Mouse (Mus musculus) embryonic facial prominence, embryonic 15.5 days (tissue): Measurements from ENCODE around the gene Gm1140. TPM values are rescaled to one million over a fixed set of nuclear protein-coding genes. Genes with fewer than 3 reads are reported as not detected.
"Not testable (repeated sequence)": the region's sequence is repeated elsewhere in the genome, so short reads cannot be mapped to it uniquely, and the experiment has no call there.

Source experiments
- ATAC-seq: fragments of 200-750 bp; cut with Nextera tagmentation; 2 replicates; pipeline ENCODE4 v1.8.0; 2017; ENCODE audit warnings: low read depth, moderate TSS enrichment; ENCODE audit not compliant: insufficient number of reproducible peaks, low FRiP score, low TSS enrichment
- H3K27ac ChIP-seq: fragments of 300-500 bp; sonication (generic); replicated peaks from 2 replicates; pipeline ENCODE4 v1.5.1; 2015; ENCODE audit warnings: mild to moderate bottlenecking, inconsistent platforms
- H3K27me3 ChIP-seq: fragments of 300-500 bp; sonication (generic); 2 replicates; pipeline ENCODE4 v1.6.1; 2015; ENCODE audit warnings: inconsistent platforms
- H3K36me3 ChIP-seq: fragments of 300-500 bp; sonication (generic); 2 replicates; pipeline ENCODE4 v1.6.1; 2015; ENCODE audit warnings: mild to moderate bottlenecking, inconsistent platforms
- H3K4me1 ChIP-seq: fragments of 300-500 bp; sonication (generic); 2 replicates; pipeline ENCODE4 v1.6.1; 2015; ENCODE audit warnings: inconsistent platforms
- H3K4me2 ChIP-seq: fragments of 300-500 bp; sonication (generic); replicated peaks from 2 replicates; pipeline ENCODE4 v1.6.1; 2015; ENCODE audit warnings: mild to moderate bottlenecking, inconsistent platforms
- H3K4me3 ChIP-seq: fragments of 300-500 bp; sonication (generic); replicated peaks from 2 replicates; pipeline ENCODE4 v1.5.1; 2015; ENCODE audit warnings: mild to moderate bottlenecking, inconsistent platforms
- H3K9ac ChIP-seq: fragments of 300-500 bp; sonication (generic); 2 replicates; pipeline ENCODE4 v1.6.1; 2015; ENCODE audit warnings: inconsistent platforms
- H3K9me3 ChIP-seq: fragments of 300-500 bp; sonication (generic); replicated peaks from 2 replicates; pipeline ENCODE4 v1.6.1; 2016; ENCODE audit warnings: inconsistent platforms
- WGBS: fragments of 180-500 bp; shearing (Covaris S2); methylation state at CpG from one replicate; pipeline ENCODE4 v1.1.7; 2015; 5-methylcytosine and 5-hydroxymethylcytosine counted together
- polyA plus RNA-seq: library from polyadenylated mRNA; unstranded; fragments of >200 nt; fragmentation: Nextera tagmentation; extraction: Ambion mirVana; gene quantifications from 2 replicates; pipeline ENCODE4 v1.2.1, GENCODE M21; 2015

Gm1140 gene
- polyA plus RNA-seq = not detected in 2 replicates

- not testable (repeated sequence) for H3K9me3 ChIP-seq, H3K27ac ChIP-seq, H3K4me1 ChIP-seq, ATAC-seq, H3K9ac ChIP-seq, H3K27me3 ChIP-seq, H3K36me3 ChIP-seq, H3K4me3 ChIP-seq, H3K4me2 ChIP-seq
- 80% methylated on average over 4 of the region's 11 CpGs for WGBS
Measured at GRCm38 (mm10) chrX:67693462-67693861, at the start of gene Gm1140. TSS of gene Gm1140 (minus strand) at chrX:67693562.

DNA sequence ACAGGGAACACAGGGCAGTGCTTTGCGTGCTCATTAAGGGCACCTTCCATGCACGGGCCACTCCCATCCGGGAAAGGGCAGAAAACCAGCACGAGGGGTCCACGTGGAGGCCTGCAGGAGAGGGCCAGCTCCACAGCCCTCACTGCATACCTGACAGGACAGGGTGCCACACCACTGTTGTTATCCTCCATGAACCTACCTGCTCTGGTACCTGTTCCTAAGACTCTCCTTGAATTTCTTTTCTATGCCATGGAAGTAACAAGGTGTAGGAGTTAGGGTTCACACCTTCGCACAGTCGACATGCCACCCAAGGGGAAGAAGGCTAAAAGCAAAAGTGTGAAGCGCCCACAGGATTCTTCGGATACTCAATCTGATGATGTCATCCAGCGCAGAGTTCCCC is 2.0 kb upstream of the Gm1140 start, which contains the start of gene Gm14692:
TSS of gene Gm14692 (plus strand) at position 301 of the 400 bp plus-strand sequence.
- H3K9me3 ChIP-seq, H3K27ac ChIP-seq, H3K4me1 ChIP-seq, H3K27me3 ChIP-seq, H3K4me3 ChIP-seq, H3K36me3 ChIP-seq, H3K9ac ChIP-seq, ATAC-seq, H3K4me2 ChIP-seq: not testable (repeated sequence)
- 64% methylated on average over 3 of the region's 10 CpGs for WGBS

Other genes starting within 250 kb of the Gm1140 start
- not detected in 2 replicates for gene Gm14692, start 2.1 kb upstream of the Gm1140 start, polyA plus RNA-seq
- not detected in 2 replicates for gene 4933436I01Rik, start 227.9 kb upstream of the Gm1140 start, polyA plus RNA-seq